Mouse (Mus musculus): Measurements from ENCODE around the gene Tas1r2.

Gene Tas1r2

DNA sequence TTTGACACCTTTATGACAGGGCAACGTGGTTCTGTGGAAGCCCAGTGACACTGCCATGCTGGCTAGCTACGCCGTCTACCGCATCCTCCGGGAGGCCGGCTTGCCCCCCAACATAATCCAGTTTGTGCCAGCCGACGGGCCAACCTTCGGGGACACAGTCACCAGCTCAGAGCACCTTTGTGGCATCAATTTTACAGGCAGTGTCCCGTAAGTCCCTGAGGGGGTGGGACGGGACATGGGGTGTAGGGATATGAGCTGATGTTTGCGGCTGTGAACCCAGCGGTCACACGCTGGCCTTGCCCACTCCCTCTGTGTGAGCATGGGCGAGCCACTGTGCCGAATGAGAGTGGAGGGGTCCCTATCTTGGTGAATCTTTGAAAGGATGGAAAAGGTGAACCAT lies 15.0 kb upstream of the Tas1r2 start:
- no peak for DNase-seq (ENCODE audit: low read depth)

- no peak for DNase-seq (ENCODE audit: low read depth)
Observed at GRCm38 (mm10) chr4:139639801-139640200, 13.5 kb upstream of the Tas1r2 start.

DNA sequence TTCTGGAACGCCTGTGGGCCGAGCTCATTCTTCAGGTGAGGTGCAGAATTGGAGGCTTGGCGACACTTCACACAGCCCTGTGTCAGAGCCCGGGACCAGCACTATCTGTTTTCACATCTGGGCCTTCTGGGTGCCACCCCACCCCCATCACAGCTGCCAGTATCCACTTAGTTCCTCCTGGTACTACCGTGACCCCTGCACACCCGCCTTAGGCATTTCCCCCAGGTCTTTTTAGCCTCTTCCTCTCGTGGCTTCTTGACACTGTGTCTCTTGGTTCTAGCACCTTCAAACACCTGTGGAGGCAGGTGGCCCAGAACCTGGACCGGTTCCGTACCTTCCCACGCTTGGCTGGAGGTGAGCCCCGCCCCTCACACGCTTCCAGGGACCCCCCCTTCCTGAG lies 13.0 kb upstream of the Tas1r2 start:
- DNase-seq (ENCODE audit: low read depth) = no peak

- no peak for DNase-seq (ENCODE audit: low read depth)
Observed at GRCm38 (mm10) chr4:139640775-139641174, 12.6 kb upstream of the Tas1r2 start.

DNA sequence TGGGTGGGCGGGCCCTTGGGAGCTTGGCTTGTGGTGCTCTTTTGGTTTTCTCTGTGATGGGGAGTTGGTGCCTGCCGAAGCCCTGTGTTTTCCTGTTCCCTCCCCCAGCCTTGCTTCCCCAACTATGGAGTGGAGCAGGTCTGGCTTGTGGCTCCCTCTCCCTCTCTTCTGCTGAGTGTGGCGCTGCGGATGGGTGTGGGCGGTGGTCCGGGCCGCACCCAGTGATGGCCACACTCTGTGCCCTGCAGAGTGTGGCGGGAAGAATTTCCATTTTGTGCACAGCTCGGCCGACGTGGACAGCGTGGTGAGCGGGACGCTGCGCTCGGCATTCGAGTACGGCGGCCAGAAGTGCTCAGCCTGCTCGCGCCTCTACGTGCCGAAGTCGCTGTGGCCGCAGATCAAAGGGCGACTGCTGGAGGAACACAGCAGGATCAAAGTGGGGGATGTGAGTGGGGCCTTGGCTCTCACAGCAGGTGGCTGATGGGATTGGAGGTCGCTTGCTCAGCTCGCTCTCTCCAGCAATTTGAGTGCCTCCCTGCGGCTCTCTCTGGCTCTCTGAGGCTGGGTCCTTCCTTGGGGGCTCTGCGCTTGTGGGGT lies 11.4 kb upstream of the Tas1r2 start:
- DNase-seq (ENCODE audit: low read depth) = peak; percentile 41

GRCm38 (mm10) chr4:139643972-139644371 lies 9.4 kb upstream of the Tas1r2 start:
- peak; percentile 81 for DNase-seq (ENCODE audit: low read depth)

- DNase-seq (ENCODE audit: low read depth) = no peak
Observed at GRCm38 (mm10) chr4:139646916-139647315, 6.4 kb upstream of the Tas1r2 start.

DNA sequence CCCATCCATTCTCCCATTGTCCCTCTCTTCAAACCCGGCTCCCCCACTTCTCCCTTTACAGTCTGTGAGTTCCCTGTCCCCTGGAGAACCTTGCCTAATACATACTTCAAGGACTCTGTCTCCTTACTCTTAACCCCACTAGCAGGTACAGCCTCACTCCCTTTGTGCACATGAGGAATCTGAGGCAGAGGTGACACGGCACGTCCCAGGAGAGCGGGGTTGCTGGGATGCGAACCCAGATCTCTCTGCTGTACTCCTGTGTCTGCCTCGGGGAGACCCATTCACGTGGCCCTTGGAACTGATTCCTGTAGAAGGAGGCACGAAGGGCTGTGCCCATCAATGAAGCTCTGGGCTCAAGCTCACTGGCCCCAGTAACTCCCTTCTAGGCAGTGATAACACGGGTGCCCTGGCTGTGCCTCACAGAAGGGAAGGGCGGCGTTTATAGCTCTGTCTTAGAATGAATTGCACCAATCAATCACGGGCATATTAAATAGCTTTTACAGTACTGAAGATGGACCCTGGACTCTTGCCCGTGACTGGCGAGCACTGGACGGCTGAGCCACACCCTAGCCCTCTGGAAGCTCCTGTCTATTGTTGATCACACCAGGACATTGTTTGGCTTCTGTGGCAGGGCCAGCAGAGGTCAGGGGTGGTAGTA lies 3.1 kb upstream of the Tas1r2 start:
- no peak for DNase-seq (ENCODE audit: low read depth)

DNA sequence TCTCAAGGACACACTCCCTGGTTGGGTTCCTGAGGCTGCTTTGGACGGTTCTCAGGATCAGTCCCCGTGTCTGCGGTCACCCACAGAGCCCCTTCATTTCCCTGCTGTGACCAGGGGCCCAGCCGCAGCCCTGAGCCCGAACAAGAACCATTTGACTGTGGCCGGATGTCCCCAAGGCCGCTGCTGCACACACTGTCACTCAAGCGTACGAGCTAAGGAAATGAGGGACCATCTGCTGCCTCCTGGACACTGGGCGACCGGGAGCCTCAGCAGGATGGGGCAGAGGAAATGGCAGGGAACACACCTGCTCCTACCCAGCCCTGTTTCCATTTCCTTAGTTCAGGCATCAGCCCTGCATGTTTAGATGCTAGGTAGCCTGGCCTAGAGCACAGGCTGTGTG lies 2.4 kb upstream of the Tas1r2 start:
- DNase-seq (ENCODE audit: low read depth) = no peak

DNA sequence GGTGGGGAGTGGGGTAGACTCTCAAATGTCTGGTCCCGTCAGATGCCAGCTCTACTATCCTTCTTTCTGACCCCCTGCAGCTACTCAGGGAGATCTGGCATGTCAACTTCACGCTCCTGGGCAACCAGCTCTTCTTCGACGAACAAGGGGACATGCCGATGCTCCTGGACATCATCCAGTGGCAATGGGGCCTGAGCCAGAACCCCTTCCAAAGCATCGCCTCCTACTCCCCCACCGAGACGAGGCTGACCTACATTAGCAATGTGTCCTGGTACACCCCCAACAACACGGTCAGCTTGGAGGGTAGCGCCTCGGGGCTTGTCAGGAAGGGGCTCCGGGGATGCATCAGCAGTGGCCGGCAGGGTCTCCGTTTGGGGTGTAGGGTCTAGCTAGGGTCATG lies 8.6 kb downstream of the Tas1r2 start:
- no peak for DNase-seq (ENCODE audit: low read depth)

GRCm38 (mm10) chr4:139667632-139668031 lies 14.3 kb downstream of the Tas1r2 start:
- DNase-seq (ENCODE audit: low read depth) = no peak

GRCm38 (mm10) chr4:139669847-139670246 lies 16.5 kb downstream of the Tas1r2 start:
- peak; percentile 76 for DNase-seq (ENCODE audit: low read depth)

- no peak for DNase-seq (ENCODE audit: low read depth)
Observed at GRCm38 (mm10) chr4:139675696-139676095, 22.4 kb downstream of the Tas1r2 start.

GRCm38 (mm10) chr4:139683728-139684638 lies 30.6 kb downstream of the Tas1r2 start:
- no peak for DNase-seq (ENCODE audit: low read depth)

GRCm38 (mm10) chr4:139684639-139685017 lies 31.3 kb downstream of the Tas1r2 start:
- peak; percentile 55 for DNase-seq (ENCODE audit: low read depth)

GRCm38 (mm10) chr4:139688058-139688457 lies 34.7 kb downstream of the Tas1r2 start:
- DNase-seq (ENCODE audit: low read depth) = no peak

DNA sequence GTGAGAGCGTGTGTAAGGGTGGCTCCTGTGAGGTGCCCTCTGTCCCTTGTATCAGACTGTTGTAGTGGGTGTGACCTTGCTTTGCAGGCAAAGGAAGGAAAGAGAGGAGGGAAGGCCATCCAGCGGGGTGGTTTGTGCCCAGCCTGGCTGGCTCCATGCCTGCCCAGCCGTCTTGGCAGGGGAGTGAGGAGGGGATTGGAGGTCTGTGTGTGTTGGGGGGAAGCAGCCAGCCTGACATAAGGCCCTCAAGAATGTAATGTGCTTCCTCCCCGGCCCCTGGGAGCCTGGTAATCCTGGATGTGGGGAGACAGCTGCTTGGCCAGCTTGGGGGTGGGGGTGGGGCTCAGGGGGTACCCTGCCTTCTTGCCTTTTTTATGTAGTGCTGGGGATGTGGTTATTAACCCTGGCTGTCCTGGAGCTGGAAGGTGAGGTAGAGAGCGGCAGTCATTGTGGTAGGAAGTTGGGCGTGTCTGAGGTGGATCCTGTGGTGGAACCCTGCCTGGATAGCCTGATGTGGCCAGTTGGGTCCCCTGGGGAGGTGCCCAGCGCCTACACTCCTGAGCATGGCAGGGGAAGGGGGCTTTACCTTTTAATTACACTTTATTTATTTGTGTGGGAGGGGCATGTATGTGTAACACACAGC lies 36.4 kb downstream of the Tas1r2 start:
- no peak for DNase-seq (ENCODE audit: low read depth)

- no peak for DNase-seq (ENCODE audit: low read depth)
Observed at GRCm38 (mm10) chr4:139693315-139693714, 40.0 kb downstream of the Tas1r2 start.

DNA sequence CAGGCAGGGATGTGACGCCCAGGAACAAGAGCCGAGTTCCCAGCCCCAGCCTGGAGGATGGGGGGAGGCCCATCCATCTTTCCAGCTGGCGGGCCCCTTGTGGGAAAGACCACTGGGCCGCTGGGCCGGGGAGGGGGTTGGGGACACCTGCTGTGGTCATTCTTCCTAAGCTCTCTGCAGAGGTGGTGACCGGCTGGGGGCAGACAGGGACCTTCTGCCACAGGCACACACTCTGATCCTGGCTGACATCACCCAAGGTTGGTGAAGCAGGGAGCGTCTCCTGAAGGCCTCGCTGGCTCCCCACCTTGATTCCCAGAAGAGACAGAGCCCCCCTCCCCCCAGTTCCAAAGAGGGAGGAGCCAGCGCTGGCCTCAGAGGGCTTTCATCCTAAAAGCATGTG lies 44.4 kb downstream of the Tas1r2 start:
- DNase-seq (ENCODE audit: low read depth) = no peak

GRCm38 (mm10) chr4:139698602-139699001 lies 45.3 kb downstream of the Tas1r2 start:
- no peak for DNase-seq (ENCODE audit: low read depth)

DNA sequence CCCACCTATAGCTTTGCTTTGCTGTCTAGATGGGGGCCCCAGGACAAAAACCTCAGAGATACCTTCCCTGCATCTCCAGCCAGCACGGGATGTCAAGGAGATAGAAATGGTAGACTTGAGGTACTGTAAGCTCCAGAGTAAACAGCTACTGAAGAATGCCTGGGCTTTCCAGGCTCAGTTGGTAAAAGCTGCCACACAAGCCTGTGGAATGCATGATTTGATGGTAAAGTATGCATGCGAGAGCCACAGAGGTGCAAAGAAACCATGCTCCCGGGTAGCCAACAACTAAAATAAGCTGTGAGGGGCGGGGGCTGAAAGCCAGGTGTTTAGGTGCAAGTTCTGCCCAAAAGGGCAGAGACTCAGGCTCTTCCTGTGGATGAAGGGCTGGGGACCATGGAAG lies 49.6 kb downstream of the Tas1r2 start:
- no peak for DNase-seq (ENCODE audit: low read depth)

GRCm38 (mm10) chr4:139703468-139703867 lies 50.1 kb downstream of the Tas1r2 start:
- DNase-seq (ENCODE audit: low read depth) = peak; percentile 15

DNA sequence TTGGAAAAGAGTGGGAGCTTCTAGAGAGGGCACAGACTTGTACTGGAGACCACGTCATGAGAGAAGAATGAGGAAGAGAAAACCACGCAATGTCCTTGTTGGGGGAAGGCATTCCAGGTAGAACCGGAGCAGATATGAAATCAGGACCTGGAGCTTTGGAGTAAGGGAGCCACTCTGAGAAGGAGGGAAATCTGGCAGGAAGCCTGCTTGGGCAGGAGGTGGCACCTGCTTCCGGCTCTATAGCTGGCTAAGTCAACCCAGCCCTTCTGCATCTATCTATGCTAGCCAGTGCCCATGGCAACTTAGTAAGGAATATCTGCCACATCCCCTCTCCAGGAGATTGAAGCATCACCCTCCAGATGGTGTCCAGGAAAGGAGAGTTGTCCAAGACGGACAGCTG lies 52.6 kb downstream of the Tas1r2 start:
- no peak for DNase-seq (ENCODE audit: low read depth)
